Mouse (Mus musculus) limb, embryonic 13.5 days (tissue): ENCODE data around the gene Asic1. TPM values are rescaled to one million over a fixed set of nuclear protein-coding genes. Genes with fewer than 3 reads are reported as not detected.

Source experiments
- ATAC-seq: fragments of 200-750 bp; cut with Nextera tagmentation; 2 replicates; pipeline ENCODE4 v1.8.0; 2017; ENCODE audit warnings: low read depth, moderate number of reproducible peaks, moderate TSS enrichment; ENCODE audit not compliant: low FRiP score
- H3K27ac ChIP-seq: fragments of 300-500 bp; sonication (generic); 2 replicates; pipeline ENCODE4 v1.5.1; 2015; ENCODE audit warnings: inconsistent platforms, mild to moderate bottlenecking, moderate library complexity
- H3K27me3 ChIP-seq: fragments of 300-500 bp; sonication (generic); 2 replicates; pipeline ENCODE4 v1.6.1; 2015; ENCODE audit warnings: mild to moderate bottlenecking, inconsistent platforms
- H3K36me3 ChIP-seq: fragments of 300-500 bp; sonication (generic); 2 replicates; pipeline ENCODE4 v1.6.1; 2015; ENCODE audit warnings: inconsistent platforms, mild to moderate bottlenecking, moderate library complexity
- H3K4me1 ChIP-seq: fragments of 300-500 bp; sonication (generic); 2 replicates; pipeline ENCODE4 v1.6.1; 2015; ENCODE audit warnings: inconsistent platforms
- H3K4me2 ChIP-seq: fragments of 300-500 bp; sonication (generic); replicated peaks from 2 replicates; pipeline ENCODE4 v1.6.1; 2015; ENCODE audit warnings: inconsistent platforms, mild to moderate bottlenecking, moderate library complexity
- H3K4me3 ChIP-seq: fragments of 300-500 bp; sonication (generic); 2 replicates; pipeline ENCODE4 v1.5.1; 2015; ENCODE audit warnings: moderate library complexity, mild to moderate bottlenecking, inconsistent platforms
- H3K9ac ChIP-seq: fragments of 300-500 bp; sonication (generic); 2 replicates; pipeline ENCODE4 v1.6.1; 2015; ENCODE audit warnings: mild to moderate bottlenecking, inconsistent platforms
- H3K9me3 ChIP-seq: fragments of 300-500 bp; sonication (generic); 2 replicates; pipeline ENCODE4 v1.6.1; 2016; ENCODE audit warnings: inconsistent platforms
- whole genome bisulfite sequencing: fragments of 180-500 bp; shearing (Covaris S2); methylation state at CpG from one replicate; pipeline ENCODE4 v1.1.7; 2015; 5-methylcytosine and 5-hydroxymethylcytosine counted together
- polyA plus RNA-seq: library from polyadenylated mRNA; unstranded; fragments of >200 nt; fragmentation: Nextera tagmentation; extraction: Ambion mirVana; gene quantifications from 2 replicates; pipeline ENCODE4 v1.2.1, GENCODE M21; 2015

Gene Asic1
- polyA plus RNA-seq, 1 experiment from 2014 or later, result 1.7 TPM

DNA sequence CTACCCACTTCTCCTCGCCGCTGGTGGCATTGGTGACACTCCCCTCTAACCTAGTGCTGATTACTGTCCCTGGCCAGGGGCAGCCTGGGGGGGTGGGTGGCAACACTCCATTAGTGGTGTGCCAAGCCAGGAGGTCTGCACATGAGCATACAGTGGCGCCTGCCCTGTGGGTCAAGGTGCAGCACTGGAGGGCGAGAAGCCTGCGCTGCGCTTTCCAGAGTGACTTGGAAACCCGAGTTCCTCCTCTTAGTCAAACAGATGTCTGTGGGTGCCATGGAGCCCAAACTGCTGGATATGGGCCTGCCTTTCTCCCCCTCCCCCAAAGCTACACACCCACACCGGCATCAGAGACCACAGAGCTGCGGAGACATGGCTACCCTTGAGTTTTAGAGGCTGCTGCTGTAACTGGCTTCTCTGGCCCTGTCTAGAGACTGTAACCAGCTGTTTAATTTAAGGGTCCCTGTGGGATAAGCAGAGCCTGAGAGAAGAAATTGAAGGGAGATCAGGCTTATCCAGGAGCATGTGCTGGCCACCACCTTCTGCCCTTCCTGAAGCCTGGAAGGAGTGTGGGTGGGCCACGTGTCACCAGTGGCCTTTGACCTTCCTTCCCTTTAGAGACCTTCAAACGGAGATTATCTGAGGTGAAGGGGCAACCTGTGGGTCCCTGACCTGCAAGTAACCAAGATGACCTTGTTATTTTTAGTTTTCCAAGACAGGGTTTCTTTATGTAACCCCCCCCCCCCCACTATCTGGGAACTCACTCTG lies 46.0 kb downstream of the Asic1 start:
- ATAC-seq, result no peak
- Histone ChIP-seq H3K9me3 (no peaks in the 10 kb centered on the region), H3K4me2 (no peak overlapping the region), H3K27ac (no peak overlapping the region), H3K4me3 (no peak overlapping the region), H3K36me3 (peaks cover 61% of the 10 kb centered on the region), H3K9ac (no peak overlapping the region), H3K4me1 (peaks cover 11% of the 10 kb centered on the region; the same call in 1 of the 2 replicates), H3K27me3 (no peaks in the 10 kb centered on the region)
- 67% methylated on average over 11 of the region's 11 CpGs for WGBS

DNA sequence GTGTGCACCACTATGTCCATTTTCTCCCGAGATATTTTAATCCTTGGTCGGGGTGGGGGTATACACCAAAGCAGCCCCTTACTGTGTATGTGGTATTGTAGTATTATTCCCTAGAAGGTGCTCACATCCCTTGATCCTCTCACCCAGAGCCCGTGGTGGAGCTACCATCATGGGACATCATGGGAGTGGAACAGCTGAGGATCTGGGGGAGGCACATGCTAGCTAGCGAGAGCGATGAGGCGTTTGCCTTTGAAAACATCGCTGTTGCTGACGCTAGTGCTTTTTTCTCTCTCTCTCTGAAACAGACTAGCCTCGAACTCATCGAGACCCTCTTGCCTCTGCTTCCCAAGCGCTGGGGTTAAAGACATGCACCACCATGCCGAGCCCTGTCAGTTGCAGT lies 46.6 kb downstream of the Asic1 start:
- ATAC-seq, result no peak
- Histone ChIP-seq H3K9me3 (no peaks in the 10 kb centered on the region), H3K4me1 (peaks cover 11% of the 10 kb centered on the region; the same call in 1 of the 2 replicates), H3K4me3 (no peak overlapping the region), H3K9ac (no peak overlapping the region), H3K27me3 (no peaks in the 10 kb centered on the region), H3K4me2 (no peak overlapping the region), H3K27ac (no peak overlapping the region), H3K36me3 (peaks cover 57% of the 10 kb centered on the region)
- WGBS, result 90% methylated on average over 12 of the region's 12 CpGs

- H3K9ac ChIP-seq, result no peak within 1 kb of the TSS
- peaks cover 11% of the 10 kb centered on the region; the same call in 1 of the 2 replicates for H3K4me1 ChIP-seq
- H3K9me3 ChIP-seq, result no peaks in the 10 kb centered on the region
- no peak within 1 kb of the TSS for H3K4me2 ChIP-seq
- H3K27ac ChIP-seq, result no peak within 1 kb of the TSS
- WGBS, result 69% methylated on average over 26 of the region's 26 CpGs
- H3K36me3 ChIP-seq, result peaks cover 55% of the 10 kb centered on the region
- no peak within 1 kb of the TSS for H3K4me3 ChIP-seq
- H3K27me3 ChIP-seq, result no peaks in the 10 kb centered on the region
- ATAC-seq, result no peak
These were observed 47.5 kb downstream of the Asic1 start, which contains the start of gene Gpd1 for GRCm38 (mm10) chr15:99717386-99718334. Gene Gpd1, plus strand, starts transcription at chr15:99717515.

DNA sequence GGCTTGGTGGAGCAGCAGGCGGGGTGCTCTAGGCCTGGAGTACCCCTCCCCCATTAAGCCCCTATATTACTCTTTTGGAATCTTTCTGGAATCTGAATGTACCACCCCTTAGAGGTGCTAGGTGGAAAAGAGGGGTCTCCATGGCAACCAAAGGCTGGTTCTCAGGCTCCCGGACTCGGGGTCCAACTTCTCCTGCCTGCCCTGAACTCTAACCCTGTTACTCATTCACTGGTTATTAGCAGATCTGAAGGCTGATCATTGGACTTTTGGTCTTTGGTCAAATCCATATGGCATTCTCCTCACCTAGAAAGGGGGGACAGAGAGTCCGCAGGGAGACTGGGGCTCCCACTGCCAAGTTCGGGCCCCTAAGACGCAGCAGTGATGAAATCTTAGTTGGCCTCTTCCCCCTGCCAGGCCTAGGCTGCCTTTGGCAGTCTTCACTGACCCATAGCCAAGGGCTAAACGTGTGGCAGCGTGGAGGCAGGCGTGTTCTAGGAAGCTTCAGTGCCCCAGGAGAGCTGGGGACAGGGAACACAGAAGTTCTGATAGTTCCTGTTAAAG lies 48.4 kb downstream of the Asic1 start:
- H3K27ac ChIP-seq, result no peak overlapping the region
- peaks cover 17% of the 10 kb centered on the region for H3K4me1 ChIP-seq
- H3K9me3 ChIP-seq, result no peaks in the 10 kb centered on the region
- no peak for ATAC-seq
- H3K36me3 ChIP-seq, result peaks cover 46% of the 10 kb centered on the region
- WGBS, result 91% methylated on average over 9 of the region's 9 CpGs
- no peak overlapping the region for H3K4me3 ChIP-seq
- no peak overlapping the region for H3K9ac ChIP-seq
- no peak overlapping the region for H3K4me2 ChIP-seq
- H3K27me3 ChIP-seq, result no peaks in the 10 kb centered on the region

DNA sequence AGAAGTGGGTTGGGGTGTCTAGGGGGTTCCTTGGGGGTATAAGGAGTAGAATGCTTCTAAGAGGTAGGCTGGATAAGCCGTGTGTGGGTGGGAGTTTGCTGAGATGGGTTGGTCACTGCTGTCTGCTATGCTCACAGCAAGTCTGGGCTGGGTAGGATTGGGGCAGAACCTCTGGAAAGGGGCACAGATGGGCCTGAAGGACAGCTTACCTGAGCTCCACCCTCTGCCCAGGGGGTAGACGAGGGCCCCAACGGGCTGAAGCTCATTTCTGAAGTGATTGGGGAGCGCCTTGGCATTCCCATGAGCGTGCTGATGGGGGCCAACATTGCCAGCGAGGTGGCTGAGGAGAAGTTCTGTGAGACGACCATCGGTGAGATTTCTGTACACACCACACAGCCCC lies 49.7 kb downstream of the Asic1 start:
- ATAC-seq, result no peak
- H3K9me3 ChIP-seq, result no peaks in the 10 kb centered on the region
- peaks cover 35% of the 10 kb centered on the region for H3K36me3 ChIP-seq
- H3K4me1 ChIP-seq, result peaks cover 30% of the 10 kb centered on the region
- WGBS, result 76% methylated on average over 8 of the region's 8 CpGs
- peak overlapping the region; percentile 35; the same call in 1 of the 2 replicates for H3K9ac ChIP-seq
- no peaks in the 10 kb centered on the region for H3K27me3 ChIP-seq
- no peak overlapping the region for H3K27ac ChIP-seq
- no peak overlapping the region for H3K4me3 ChIP-seq
- no peak overlapping the region for H3K4me2 ChIP-seq

DNA sequence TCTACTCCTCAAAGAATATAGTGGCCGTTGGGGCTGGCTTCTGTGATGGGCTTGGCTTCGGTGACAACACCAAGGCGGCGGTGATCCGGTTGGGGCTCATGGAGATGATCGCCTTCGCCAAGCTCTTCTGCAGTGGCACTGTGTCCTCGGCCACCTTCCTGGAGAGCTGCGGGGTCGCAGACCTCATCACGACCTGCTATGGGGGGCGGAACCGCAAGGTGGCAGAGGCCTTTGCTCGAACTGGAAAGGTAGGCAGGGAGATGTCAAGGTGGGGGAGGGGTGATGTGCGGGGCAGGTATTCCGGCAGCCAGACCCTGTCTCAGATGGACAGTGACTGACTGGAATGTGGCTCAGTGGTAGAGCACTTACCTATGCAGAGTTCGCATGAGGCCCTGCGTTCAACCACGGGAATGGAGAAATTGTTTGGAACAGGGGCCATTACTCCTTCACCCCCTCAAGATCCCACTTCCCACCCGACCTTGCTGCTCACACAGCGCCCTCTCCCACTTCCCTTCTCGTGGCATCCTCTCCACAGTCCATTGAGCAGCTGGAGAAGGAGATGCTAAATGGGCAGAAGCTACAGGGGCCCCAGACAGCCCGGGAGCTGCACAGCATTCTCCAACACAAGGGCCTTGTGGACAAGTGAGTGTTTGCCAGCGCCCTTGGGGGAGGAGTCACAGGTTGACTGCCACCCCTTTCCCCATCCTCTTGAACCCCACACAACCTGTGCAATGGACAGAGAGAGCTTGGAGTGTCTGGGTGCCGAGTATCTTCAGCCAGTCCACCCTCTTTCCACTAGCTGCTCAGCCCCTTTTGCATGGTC lies 52.0 kb downstream of the Asic1 start:
- Histone ChIP-seq H3K27ac (no peak overlapping the region), H3K27me3 (no peaks in the 10 kb centered on the region), H3K9ac (no peak overlapping the region), H3K4me2 (no peak overlapping the region), H3K4me3 (no peak overlapping the region), H3K4me1 (peaks cover 27% of the 10 kb centered on the region), H3K9me3 (no peaks in the 10 kb centered on the region), H3K36me3 (peaks cover 27% of the 10 kb centered on the region)
- ATAC-seq, result no peak
- WGBS, result 80% methylated on average over 25 of the region's 25 CpGs

DNA sequence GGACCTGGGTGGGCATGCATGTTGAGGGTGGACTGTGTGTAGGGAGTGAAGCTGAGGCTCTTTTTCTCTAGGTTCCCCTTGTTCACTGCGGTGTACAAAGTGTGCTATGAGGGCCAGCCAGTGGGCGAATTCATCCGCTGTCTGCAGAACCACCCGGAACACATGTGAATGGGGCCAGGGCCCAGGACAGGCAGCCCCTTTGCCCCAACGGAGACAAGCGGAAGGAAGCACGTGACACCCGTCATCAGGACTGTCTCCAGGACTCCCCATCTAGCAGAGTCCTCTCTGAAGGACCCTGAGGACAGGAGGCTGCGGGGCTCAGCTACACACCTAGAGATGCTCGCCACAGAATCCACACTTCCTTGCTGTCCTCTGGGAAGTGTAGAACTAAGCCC lies 52.9 kb downstream of the Asic1 start:
- Histone ChIP-seq H3K27ac (no peak overlapping the region), H3K4me2 (no peak overlapping the region), H3K27me3 (no peaks in the 10 kb centered on the region), H3K9me3 (no peaks in the 10 kb centered on the region), H3K9ac (0 out of 2 replicates have a peak overlapping the region, but pooled peaks have one; percentile 35), H3K4me1 (peaks cover 27% of the 10 kb centered on the region), H3K36me3 (peaks cover 33% of the 10 kb centered on the region), H3K4me3 (no peak overlapping the region)
- no peak for ATAC-seq
- WGBS, result 79% methylated on average over 10 of the region's 10 CpGs

GRCm38 (mm10) chr15:99723515-99724291 lies 53.5 kb downstream of the Asic1 start:
- H3K27me3 ChIP-seq, result no peaks in the 10 kb centered on the region
- WGBS, result 36% methylated on average over 11 of the region's 11 CpGs
- peaks cover 33% of the 10 kb centered on the region for H3K36me3 ChIP-seq
- H3K4me2 ChIP-seq, result peak overlapping the region; percentile 70
- no peak for ATAC-seq
- H3K4me3 ChIP-seq, result no peak overlapping the region
- 0 out of 2 replicates have a peak overlapping the region, but pooled peaks have one; percentile 35 for H3K9ac ChIP-seq
- peaks cover 27% of the 10 kb centered on the region for H3K4me1 ChIP-seq
- no peaks in the 10 kb centered on the region for H3K9me3 ChIP-seq
- peak overlapping the region; percentile 61 for H3K27ac ChIP-seq

GRCm38 (mm10) chr15:99724292-99725021 lies 54.3 kb downstream of the Asic1 start:
- H3K9me3 ChIP-seq, result peaks cover 5% of the 10 kb centered on the region
- WGBS, result 15% methylated on average over 16 of the region's 16 CpGs
- peaks cover 27% of the 10 kb centered on the region for H3K4me1 ChIP-seq
- H3K27ac ChIP-seq, result peak overlapping the region; percentile 61
- H3K27me3 ChIP-seq, result no peaks in the 10 kb centered on the region
- 0 out of 2 replicates have a peak, but pooled peaks have one; percentile 3 for ATAC-seq
- H3K4me2 ChIP-seq, result peak overlapping the region; percentile 70
- peak overlapping the region; percentile 96 for H3K4me3 ChIP-seq
- H3K36me3 ChIP-seq, result peaks cover 37% of the 10 kb centered on the region
- peak overlapping the region; percentile 48; the same call in 1 of the 2 replicates for H3K9ac ChIP-seq
